Mouse (Mus musculus) left cerebral cortex, postnatal 36 days (tissue): ENCODE results near the gene Tmem130. TPM values are rescaled to one million over a fixed set of nuclear protein-coding genes. Genes with fewer than 3 reads are reported as not detected.
A peak's percentile ranks its signal among the peaks of the same experiment; 100 is the strongest.
"Not testable (repeated sequence)": the region's sequence is repeated elsewhere in the genome, so short reads cannot be mapped to it uniquely, and the experiment has no call there.

Source experiments
- DNase-seq, 2 experiments: peaks; one replicate each; pipeline ENCODE4 v3.0.0; 2021 to 2022; ENCODE audit warnings: low spot score in 2 of 2, mixed read lengths in 1 of 2
- intact Hi-C: fragments of 180-260 bp; cut with DNase I; formaldehyde crosslinking; loops from one replicate; pipeline ENCODE4 v1.15.1; 2025
- total RNA-seq, 2 experiments: library from RNA; stranded (reverse); gene quantifications; 2 replicates each; pipeline ENCODE4 v1.2.3; 2021

Gene Tmem130
- total RNA-seq = 100 to 1,000 TPM; 163 to 174 TPM

- intact Hi-C loops = no loop called here
- DNase-seq = peak; percentile 78 to 87
These were observed at the start of gene Tmem130 for GRCm38 (mm10) chr5:144761161-144761868. Gene Tmem130 (minus strand): TSS chr5:144761818.

- intact Hi-C loops = no loop called here
- no peak for DNase-seq
These were observed 45.3 kb upstream of the Tmem130 start for GRCm38 (mm10) chr5:144806931-144807330.

GRCm38 (mm10) chr5:144804181-144804580 is 42.6 kb upstream of the Tmem130 start:
- intact Hi-C loops = no loop called here
- DNase-seq = no peak

DNA sequence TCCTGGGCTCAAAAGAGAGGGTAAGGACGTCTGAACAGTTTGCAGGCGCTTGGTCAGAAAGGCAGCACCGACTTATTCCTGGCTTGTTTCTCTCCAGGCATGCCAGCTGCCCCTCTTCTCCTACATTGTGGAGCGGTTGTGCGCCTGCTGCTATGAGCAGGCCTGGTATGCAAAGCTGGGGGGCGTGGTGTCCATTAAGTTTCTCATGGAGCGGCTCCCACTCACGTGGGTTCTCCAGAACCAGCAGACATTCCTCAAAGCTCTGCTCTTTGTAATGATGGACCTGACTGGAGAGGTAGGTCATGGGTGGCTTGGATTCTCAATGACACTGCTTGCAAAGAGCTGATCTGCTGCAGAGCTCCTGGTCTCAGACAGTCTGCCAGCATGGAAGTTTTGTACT is 41.4 kb upstream of the Tmem130 start:
- no peak for DNase-seq
- intact Hi-C loops = no loop called here

DNA sequence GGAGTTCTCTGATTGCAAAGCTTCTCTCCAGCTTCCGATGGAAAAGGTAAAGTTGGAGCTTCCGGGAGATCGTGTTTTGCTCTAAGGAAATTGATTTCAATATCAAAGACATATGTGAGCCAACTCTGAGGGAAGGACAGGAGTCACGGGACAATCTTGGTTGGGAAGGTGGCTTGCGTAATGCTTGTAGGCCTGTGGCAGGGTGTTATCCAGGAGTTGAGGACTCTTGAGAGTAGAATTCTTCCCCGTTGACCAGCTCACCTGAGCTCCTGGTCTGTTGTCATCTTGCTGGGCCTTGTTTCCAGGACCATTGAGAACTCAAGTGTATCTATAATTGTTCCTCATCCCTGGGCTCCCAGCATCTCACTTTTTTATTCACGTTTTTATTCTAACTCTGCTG is 35.5 kb upstream of the Tmem130 start:
- no peak for DNase-seq
- intact Hi-C loops = no loop called here

GRCm38 (mm10) chr5:144794687-144795086 is 33.1 kb upstream of the Tmem130 start:
- DNase-seq = peak in 1 of 2 experiments; percentile 35

DNA sequence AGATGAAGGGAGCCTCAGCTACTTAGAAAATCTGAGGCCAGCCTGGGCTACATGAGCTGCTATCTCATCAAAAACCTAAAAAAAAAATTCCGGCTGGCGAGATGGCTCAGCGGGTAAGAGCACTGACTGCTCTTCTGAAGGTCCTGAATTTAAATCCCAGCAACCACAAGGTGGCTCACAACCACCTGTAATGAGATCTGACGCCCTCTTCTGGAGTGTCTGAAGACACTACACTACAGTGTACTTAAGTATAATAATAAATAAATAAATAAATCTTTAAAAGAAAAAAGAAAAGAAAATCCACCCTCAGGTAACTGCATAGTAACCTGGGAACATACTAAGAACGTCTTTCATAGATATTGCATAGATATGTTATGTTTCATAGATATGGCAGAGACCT is 31.8 kb upstream of the Tmem130 start:
- no peak for DNase-seq
- intact Hi-C loops = no loop called here

More at GRCm38 (mm10) chr5:144794687-144795086, 33.1 kb upstream of the Tmem130 start:
- intact Hi-C loops = no loop called here

GRCm38 (mm10) chr5:144786464-144786863 is 24.8 kb upstream of the Tmem130 start:
- peak in 1 of 2 experiments; percentile 22 for DNase-seq
- intact Hi-C loops = no loop called here

DNA sequence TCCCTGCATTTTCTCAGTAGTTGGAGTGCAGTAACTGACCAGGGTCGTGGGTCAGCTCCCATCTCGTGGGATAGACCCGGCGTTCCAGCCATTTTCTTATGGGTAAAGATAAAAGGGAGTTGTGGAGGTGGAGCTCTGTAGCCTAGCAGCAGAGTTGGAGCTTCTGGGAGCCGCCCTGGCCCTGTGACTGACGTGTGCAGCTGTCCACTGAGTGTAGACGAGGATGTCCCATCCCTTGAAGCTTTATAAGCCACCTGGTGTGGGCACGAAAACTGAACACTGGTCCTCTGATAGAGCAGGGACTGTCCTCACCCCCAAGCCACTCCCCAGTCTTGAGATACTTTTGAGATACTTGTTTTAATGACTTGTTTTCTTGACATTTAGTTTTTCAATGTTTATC is 19.0 kb upstream of the Tmem130 start:
- intact Hi-C loops = loop anchor here (5.0 kb wide), 1 partner anchor 47 kb away; no protein-coding TSS in a partner anchor
- no peak for DNase-seq

DNA sequence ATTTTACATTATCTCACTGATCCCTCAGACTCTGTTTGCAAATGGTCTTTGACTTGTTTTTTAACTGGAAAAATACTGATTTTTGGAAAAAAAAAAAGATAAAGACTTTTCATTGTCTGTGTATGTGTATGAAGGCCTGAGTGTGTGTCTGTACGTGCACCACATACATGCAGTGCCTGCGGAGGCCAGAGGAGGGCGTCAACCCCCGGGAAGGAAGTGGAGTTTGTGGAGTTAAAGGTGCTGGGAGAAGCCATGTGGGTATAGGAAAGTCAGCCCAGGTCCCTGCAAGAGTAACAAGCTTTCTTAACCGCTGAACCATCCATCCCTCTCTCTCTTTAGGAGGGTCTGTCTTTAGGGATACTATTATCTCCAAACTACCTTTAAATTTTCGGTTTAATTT is 11.6 kb upstream of the Tmem130 start:
- intact Hi-C loops = no loop called here
- no peak for DNase-seq

- intact Hi-C loops = no loop called here
- DNase-seq = no peak
These were observed 7.5 kb upstream of the Tmem130 start for GRCm38 (mm10) chr5:144769067-144769482.

DNA sequence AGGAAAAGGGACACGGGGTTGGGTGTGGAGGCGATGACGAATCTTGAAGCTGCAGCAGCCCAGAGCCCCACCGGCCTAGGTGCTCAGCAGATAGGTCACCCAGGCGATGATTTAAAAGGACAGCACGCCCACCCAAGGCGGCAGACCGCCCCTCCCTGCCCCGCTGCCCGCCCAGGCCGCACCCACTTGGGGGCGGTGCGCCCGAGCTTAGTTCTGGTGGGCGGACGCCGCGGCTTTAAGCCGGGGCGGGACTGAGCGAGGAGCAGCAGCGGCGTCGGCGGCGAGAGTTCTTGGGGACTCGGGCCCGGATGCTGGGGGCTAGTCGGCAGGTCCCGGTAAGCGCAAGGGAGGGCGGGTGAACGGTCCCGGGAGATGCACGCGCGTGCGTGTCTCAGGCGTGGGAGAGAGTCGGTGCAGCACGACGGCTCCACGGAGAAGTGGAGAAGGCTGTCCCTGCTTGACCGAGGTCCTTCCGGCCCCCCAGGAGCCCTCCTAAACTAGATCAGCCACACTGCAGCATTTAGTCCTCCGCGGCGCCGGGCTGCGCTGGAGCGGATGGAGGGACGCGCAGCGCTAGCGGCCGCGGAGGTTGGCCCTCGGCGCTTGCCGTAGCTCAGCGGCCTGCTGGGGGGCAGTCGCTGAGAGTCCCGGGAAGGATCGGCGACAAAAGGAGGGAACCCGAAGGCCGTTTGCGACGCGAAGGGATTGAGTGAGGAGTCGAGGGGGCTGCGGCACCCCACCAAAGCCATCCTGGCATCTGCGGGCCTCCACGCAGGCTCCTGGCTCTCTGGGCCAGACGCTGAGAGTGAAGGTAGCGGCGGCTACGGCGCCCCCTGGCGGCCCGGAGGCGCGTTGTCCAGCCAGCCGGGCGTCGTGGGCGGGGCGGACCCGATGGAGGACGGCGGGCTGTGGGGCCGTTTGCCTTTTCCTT is 6.6 kb upstream of the Tmem130 start:
- peak; percentile 92 to 93 for DNase-seq
- intact Hi-C loops = no loop called here

GRCm38 (mm10) chr5:144767106-144767798 is 5.6 kb upstream of the Tmem130 start, which contains the start of gene Trrap:
Gene Trrap (plus strand): TSS chr5:144767732.
- intact Hi-C loops, DNase-seq: not testable (repeated sequence)

DNA sequence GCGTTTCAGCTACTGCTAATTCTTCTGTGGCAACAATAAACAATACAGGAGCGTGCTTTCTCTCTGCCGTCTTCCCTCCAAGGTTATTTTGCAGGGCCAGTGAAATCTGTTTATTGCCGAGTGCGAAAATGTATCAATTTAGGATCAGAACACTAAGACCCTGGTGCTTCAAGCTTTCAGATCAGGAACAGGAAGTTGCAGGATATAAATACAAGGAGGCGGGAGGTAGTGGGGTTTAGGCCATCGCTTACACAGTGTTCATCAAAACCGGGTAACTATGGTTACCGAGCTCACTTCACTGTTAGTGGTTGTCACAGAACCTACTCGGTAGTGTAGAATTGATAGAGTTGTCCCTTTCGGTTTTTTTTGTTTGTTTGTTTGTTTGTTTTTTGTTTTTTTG is 5.0 kb upstream of the Tmem130 start:
- no peak for DNase-seq
- intact Hi-C loops = no loop called here

GRCm38 (mm10) chr5:144766026-144766425 is 4.4 kb upstream of the Tmem130 start:
- no peak for DNase-seq
- intact Hi-C loops = no loop called here

DNA sequence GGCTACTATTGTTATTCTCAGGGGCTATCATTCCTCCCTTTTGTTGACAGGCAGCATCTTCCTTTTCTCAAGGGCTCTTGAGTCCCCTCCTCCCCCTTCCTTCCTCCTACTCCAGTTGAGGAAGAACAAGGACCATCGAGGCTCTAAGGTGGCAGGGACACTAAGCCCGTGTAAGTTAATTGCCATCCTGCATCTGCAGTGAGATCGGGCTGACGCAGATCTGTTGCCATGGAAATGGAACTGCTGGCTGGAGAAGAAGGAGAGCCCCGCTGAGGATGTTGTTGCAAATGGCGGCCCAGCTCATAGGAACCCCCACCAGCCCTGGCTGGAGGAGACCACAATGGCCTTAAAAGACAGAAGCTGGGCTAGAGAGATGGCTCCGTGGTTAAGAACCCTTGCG is 3.2 kb downstream of the Tmem130 start:
- DNase-seq = peak; percentile 33 to 45
- intact Hi-C loops = no loop called here

DNA sequence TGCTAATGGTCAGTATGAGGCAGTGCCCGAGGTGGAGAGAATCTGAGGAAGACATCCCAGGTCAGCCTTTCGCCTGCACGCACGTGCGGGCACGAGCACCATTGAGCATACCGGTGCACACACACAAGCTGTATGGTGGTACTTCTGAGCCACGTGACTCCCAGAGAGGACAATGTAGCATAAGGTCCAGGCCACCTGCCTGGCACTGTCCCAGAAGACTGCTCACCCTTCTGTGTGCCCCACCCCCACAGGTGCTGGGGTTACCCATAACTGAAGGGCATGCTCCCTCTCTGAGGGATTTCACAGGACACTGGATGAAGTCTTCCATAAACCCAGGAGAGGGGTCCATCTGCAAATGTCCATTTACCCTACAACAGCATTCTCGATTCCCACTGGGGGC is 4.2 kb downstream of the Tmem130 start:
- intact Hi-C loops = no loop called here
- DNase-seq = no peak

- intact Hi-C loops = no loop called here
- no peak for DNase-seq
These were observed 6.4 kb downstream of the Tmem130 start for GRCm38 (mm10) chr5:144755191-144755590.

GRCm38 (mm10) chr5:144753041-144753440 is 8.6 kb downstream of the Tmem130 start:
- intact Hi-C loops = no loop called here
- peak; percentile 52 to 74 for DNase-seq

- no peak for DNase-seq
- intact Hi-C loops = no loop called here
These were observed 9.2 kb downstream of the Tmem130 start for GRCm38 (mm10) chr5:144752432-144752831.
